Mouse (Mus musculus) forebrain, postnatal 0 days (tissue): ENCODE data around the gene Lars2. TPM values are rescaled to one million over a fixed set of nuclear protein-coding genes. Genes with fewer than 3 reads are reported as not detected.
"Not testable (repeated sequence)": the region's sequence is repeated elsewhere in the genome, so short reads cannot be mapped to it uniquely, and the experiment has no call there.

ENCODE experiments used
- ATAC-seq: fragments of 200-750 bp; cut with Nextera tagmentation; 2 replicates; pipeline ENCODE4 v1.8.0; 2017; ENCODE audit warnings: mild to moderate bottlenecking, moderate library complexity
- DNase-seq: peaks from one replicate; pipeline ENCODE4 v3.0.0-alpha.2; 2015
- H3K27ac ChIP-seq: fragments of 300-500 bp; sonication (generic); 2 replicates; pipeline ENCODE4 v1.5.1; 2014; ENCODE audit warnings: low read depth, mild to moderate bottlenecking, antibody characterized with exemption, low read length, moderate library complexity, mixed read lengths
- H3K27me3 ChIP-seq: fragments of 300-500 bp; sonication (generic); 2 replicates; pipeline ENCODE4 v1.6.1; 2014; ENCODE audit warnings: mild to moderate bottlenecking, low read length, mixed read lengths; ENCODE audit not compliant: insufficient read depth
- H3K36me3 ChIP-seq: fragments of 300-500 bp; sonication (generic); 2 replicates; pipeline ENCODE4 v1.6.1; 2014; ENCODE audit warnings: mild to moderate bottlenecking, moderate library complexity; ENCODE audit not compliant: insufficient read depth
- H3K4me1 ChIP-seq: fragments of 300-500 bp; sonication (generic); 2 replicates; pipeline ENCODE4 v1.6.1; 2014; ENCODE audit warnings: antibody characterized with exemption; ENCODE audit not compliant: insufficient read depth
- H3K4me2 ChIP-seq: fragments of 300-500 bp; sonication (generic); 2 replicates; pipeline ENCODE4 v1.6.1; 2014; ENCODE audit warnings: low read depth, mild to moderate bottlenecking, moderate library complexity
- H3K4me3 ChIP-seq: fragments of 300-500 bp; sonication (generic); 2 replicates; pipeline ENCODE4 v1.5.1; 2014; ENCODE audit warnings: low read depth, low read length, mixed read lengths
- H3K9ac ChIP-seq: fragments of 300-500 bp; sonication (generic); 2 replicates; pipeline ENCODE4 v1.6.1; 2014; ENCODE audit warnings: mild to moderate bottlenecking
- H3K9me3 ChIP-seq: fragments of 300-500 bp; sonication (generic); 2 replicates; pipeline ENCODE4 v1.6.1; 2016; ENCODE audit warnings: low read length
- CTCF ChIP-seq: sonication (generic); IDR thresholded peaks from 2 replicates; pipeline ENCODE4 v1.5.1; 2016; ENCODE audit warnings: antibody characterized with exemption, control low read depth, low read depth
- WGBS: fragments of 180-500 bp; shearing (Covaris S2); extraction: QIAGEN DNeasy Blood & Tissue Kit; methylation state at CpG from one replicate; pipeline ENCODE4 v1.1.7; 2014; 5-methylcytosine and 5-hydroxymethylcytosine counted together
- polyA plus RNA-seq: library from polyadenylated mRNA; unstranded; fragments of >200 nt; fragmentation: Nextera tagmentation; extraction: Ambion mirVana; gene quantifications from 2 replicates; pipeline ENCODE4 v1.2.1, GENCODE M21; 2015
- total RNA-seq: library from RNA; depleted of rRNA; stranded (reverse); fragments of >200 nt; gene quantifications from 2 replicates; pipeline ENCODE4 v1.2.3, GENCODE M21; 2014

Lars2 gene
- total and polyA plus RNA-seq, 2 experiments from 2014 or later = 83.3 to 876 TPM

GRCm38 (mm10) chr9:123367636-123368035 lies 909 bp downstream of the Lars2 start:
- no peak for ATAC-seq
- TF ChIP-seq CTCF = peak; percentile 47
- peaks cover 9% of the 10 kb centered on the region for H3K4me1 ChIP-seq
- peak overlapping the region; percentile 78 for H3K4me2 ChIP-seq
- peak overlapping the region; percentile 69 for H3K4me3 ChIP-seq
- 0 out of 2 replicates have a peak overlapping the region, but pooled peaks have one; percentile 88 for H3K27ac ChIP-seq
- no peaks in the 10 kb centered on the region for H3K9me3 ChIP-seq
- no peaks in the 10 kb centered on the region for H3K27me3 ChIP-seq
- DNase-seq = peak; percentile 30
- peaks cover 10% of the 10 kb centered on the region for H3K36me3 ChIP-seq
- H3K9ac ChIP-seq = 0 out of 2 replicates have a peak overlapping the region, but pooled peaks have one; percentile 11

- no peak overlapping the region for H3K27ac ChIP-seq
- H3K9ac ChIP-seq = no peak overlapping the region
- DNase-seq (no peak), ATAC-seq (no peak)
- TF ChIP-seq CTCF = no peak
- no peak overlapping the region for H3K4me3 ChIP-seq
- no peak overlapping the region for H3K4me2 ChIP-seq
- H3K27me3 ChIP-seq = no peaks in the 10 kb centered on the region
- peaks cover 9% of the 10 kb centered on the region; the same call in 1 of the 2 replicates for H3K36me3 ChIP-seq
- H3K4me1 ChIP-seq = peaks cover 20% of the 10 kb centered on the region
- 90% methylated on average over 5 of the region's 5 CpGs for WGBS
- no peaks in the 10 kb centered on the region for H3K9me3 ChIP-seq
Observed at GRCm38 (mm10) chr9:123382399-123382798, 15.7 kb downstream of the Lars2 start.

DNA sequence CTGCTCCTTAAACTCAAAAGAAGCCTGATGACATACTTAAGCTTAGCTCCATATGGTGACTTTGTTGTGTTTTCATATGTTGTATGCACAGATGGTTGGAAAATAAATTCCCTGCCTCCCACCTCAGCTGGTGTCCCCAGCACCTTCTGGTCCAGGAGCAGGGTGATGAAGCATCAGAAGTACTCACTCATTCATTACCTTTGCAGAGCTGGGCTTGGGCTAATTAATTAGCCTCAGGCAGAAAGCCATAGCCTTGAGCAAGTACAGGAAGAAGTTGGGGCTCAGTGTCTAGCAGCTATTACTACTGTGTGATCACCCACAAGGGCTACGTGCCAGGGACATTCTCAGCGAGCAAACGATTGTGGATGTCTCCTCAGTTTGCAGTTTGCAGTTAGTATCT lies 18.0 kb downstream of the Lars2 start:
- ATAC-seq (peak; percentile 75), DNase-seq (peak; percentile 78)
- Histone ChIP-seq H3K36me3 (peaks cover 5% of the 10 kb centered on the region; the same call in 1 of the 2 replicates), H3K9ac (peak overlapping the region; percentile 14; the same call in 1 of the 2 replicates), H3K9me3 (no peaks in the 10 kb centered on the region), H3K27me3 (no peaks in the 10 kb centered on the region), H3K4me3 (no peak overlapping the region), H3K4me1 (peaks cover 20% of the 10 kb centered on the region), H3K4me2 (peak overlapping the region; percentile 27), H3K27ac (peak overlapping the region; percentile 89)
- no peak for TF ChIP-seq CTCF
- WGBS = 25% methylated on average over 3 of the region's 3 CpGs

- Histone ChIP-seq H3K4me1 (peaks cover 20% of the 10 kb centered on the region), H3K27ac (peak overlapping the region; percentile 89), H3K4me2 (peak overlapping the region; percentile 27; the same call in 1 of the 2 replicates), H3K9me3 (no peaks in the 10 kb centered on the region), H3K36me3 (peaks cover 5% of the 10 kb centered on the region; the same call in 1 of the 2 replicates), H3K9ac (peak overlapping the region; percentile 14; the same call in 1 of the 2 replicates), H3K4me3 (no peak overlapping the region), H3K27me3 (no peaks in the 10 kb centered on the region)
- TF ChIP-seq CTCF = no peak
- DNase-seq (peak; percentile 59), ATAC-seq (peak; percentile 72)
- 52% methylated on average over 5 of the region's 5 CpGs for WGBS
Observed at GRCm38 (mm10) chr9:123385352-123386198, 18.8 kb downstream of the Lars2 start.

DNA sequence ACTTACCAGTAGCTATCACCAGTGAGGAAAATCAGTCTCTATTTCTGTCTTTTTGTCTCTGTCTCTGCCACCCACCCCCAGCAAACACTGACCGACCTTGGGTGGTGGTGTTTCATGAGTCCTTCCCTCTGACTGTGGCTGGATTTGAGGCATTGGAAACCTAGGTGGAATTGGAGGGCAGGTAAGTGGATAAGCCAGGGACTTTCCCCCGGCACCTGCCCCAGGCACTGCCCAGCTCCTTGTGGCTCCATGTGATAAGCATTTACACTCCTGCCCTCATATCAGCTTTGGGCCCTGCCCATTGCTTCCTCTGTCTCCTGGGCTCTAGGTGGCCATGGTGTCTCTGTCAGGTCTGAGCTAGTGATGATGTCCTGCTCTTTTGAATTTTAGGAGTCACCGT lies 19.6 kb downstream of the Lars2 start:
- no peak for TF ChIP-seq CTCF
- Histone ChIP-seq H3K9ac (no peak overlapping the region), H3K27me3 (no peaks in the 10 kb centered on the region), H3K4me3 (no peak overlapping the region), H3K36me3 (peaks cover under 1% of the 10 kb centered on the region; the same call in 1 of the 2 replicates), H3K27ac (peak overlapping the region; percentile 89), H3K9me3 (no peaks in the 10 kb centered on the region), H3K4me2 (no peak overlapping the region), H3K4me1 (peaks cover 20% of the 10 kb centered on the region)
- DNase-seq = no peak
- WGBS = 82% methylated on average over 3 of the region's 3 CpGs
- no peak for ATAC-seq

DNA sequence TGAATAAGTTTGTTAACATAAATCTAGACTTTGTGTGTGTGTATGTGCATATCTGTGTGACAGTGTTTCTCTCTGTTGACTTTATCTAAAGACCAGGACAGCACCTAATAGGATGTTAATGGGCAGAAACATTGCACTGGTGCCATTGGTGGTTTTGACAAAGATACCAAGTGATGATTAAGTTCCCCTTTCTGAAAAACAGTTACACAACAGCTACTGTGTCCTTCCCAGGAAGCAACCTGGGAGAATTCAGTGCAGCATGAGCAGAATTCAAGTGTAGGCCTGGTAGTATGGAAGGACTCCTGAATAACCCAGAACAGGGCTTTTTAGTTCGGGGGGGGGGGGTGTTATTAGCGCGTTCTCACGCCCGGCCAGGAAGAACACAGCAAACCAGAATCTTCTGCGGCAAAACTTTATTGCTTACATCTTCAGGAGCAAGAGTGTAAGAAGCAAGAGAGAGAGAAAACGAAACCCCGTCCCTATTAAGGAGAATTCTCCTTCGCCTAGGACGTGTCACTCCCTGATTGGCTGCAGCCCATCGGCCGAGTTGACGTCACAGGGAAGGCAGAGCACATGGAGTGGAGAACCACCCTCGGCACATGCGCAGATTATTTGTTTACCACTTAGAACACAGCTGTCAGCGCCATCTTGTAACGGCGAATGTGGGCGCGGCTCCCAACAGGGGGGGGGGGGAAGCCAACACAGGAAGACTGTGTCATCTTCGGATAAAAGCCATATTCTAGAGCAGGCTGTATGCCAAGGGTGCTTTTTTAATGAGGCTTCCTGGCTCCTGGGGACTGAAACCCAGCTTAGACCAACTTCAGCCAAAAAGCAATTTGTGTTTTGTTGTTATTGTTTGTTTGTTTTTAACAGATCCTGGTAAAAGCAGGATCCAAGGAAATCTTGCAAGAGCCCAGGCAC lies 21.6 kb downstream of the Lars2 start:
- not testable (repeated sequence) for DNase-seq, H3K9ac ChIP-seq, H3K36me3 ChIP-seq, H3K27me3 ChIP-seq, H3K4me3 ChIP-seq, ATAC-seq, H3K9me3 ChIP-seq, H3K4me2 ChIP-seq, H3K27ac ChIP-seq
- peaks cover 20% of the 10 kb centered on the region for H3K4me1 ChIP-seq
- WGBS = 70% methylated on average over 10 of the region's 21 CpGs
